Mouse (Mus musculus) erythroblast, embryonic 14.5 days (primary cell): ENCODE measurements around the gene Cacna2d3. TPM values are rescaled to one million over a fixed set of nuclear protein-coding genes. Genes with fewer than 3 reads are reported as not detected.

Experiments
- H3K27me3 ChIP-seq: 2 replicates; pipeline ENCODE4 v1.6.1; 2012; ENCODE audit warnings: inconsistent platforms; ENCODE audit not compliant: control insufficient read depth
- H3K36me3 ChIP-seq: 2 replicates; pipeline ENCODE4 v1.6.1; 2012; ENCODE audit warnings: mild to moderate bottlenecking, inconsistent platforms; ENCODE audit not compliant: control insufficient read depth
- H3K4me1 ChIP-seq: 2 replicates; pipeline ENCODE4 v1.6.1; 2012; ENCODE audit warnings: inconsistent platforms; ENCODE audit not compliant: control insufficient read depth
- H3K4me3 ChIP-seq: replicated peaks from 2 replicates; pipeline ENCODE3; 2012; ENCODE audit warnings: moderate library complexity, mild to moderate bottlenecking, inconsistent platforms
- H3K9me3 ChIP-seq: 2 replicates; pipeline ENCODE4 v1.6.1; 2012; ENCODE audit warnings: low read length, inconsistent platforms, mixed read lengths; ENCODE audit not compliant: control insufficient read depth
- GATA1 ChIP-seq: IDR thresholded peaks from 2 replicates; pipeline ENCODE4 v1.6.1; 2012; ENCODE audit warnings: low read length, inconsistent platforms, mixed read lengths
- TAL1 ChIP-seq: IDR thresholded peaks from 3 replicates; pipeline ENCODE4 v1.6.1; 2012; ENCODE audit warnings: low read length, inconsistent platforms, mixed read lengths
- polyA plus RNA-seq: library from polyadenylated mRNA; stranded (reverse); fragments of >175 nt; gene quantifications from 2 replicates; pipeline ENCODE4 v1.2.3, GENCODE M21; 2012

The Cacna2d3 gene
- polyA plus RNA-seq, 1 experiment, result 0.14 TPM

DNA sequence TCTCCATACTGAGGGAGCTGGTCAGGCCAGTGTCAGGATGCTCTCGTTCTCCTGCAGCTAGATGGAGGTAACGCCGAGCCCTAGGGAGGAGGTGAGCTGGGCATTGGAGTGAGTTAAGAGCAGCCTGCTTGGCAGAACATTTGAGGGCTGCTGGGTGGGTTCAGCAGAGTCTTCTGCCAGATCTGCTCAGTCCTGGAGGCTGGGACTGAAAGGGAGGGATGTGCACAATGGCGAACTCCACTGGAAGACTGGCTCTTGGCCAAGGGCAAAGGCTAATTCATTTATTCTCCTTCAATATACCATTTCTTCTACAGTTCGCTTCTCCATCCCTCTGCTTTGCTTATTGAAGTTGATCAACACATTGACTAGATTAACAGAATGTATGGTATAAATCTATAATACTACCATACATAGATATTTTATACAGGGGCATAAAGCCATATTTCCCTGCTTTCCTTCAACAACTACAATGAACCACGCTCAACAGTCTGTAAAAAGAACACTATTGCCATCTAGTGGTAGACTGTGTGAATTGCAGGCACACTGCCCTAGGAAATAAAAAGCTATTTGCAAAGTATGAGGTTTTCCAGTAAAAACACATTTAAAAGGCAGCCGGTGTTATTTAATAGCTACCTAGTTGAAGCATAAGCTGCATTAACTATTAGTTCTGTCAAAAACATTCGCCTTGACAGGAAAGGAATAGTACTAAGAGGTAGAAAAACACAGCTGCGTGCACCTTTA is 611.1 kb downstream of the Cacna2d3 start:
- Histone ChIP-seq H3K4me3 (no peak overlapping the region), H3K36me3 (no peaks in the 10 kb centered on the region), H3K27me3 (no peaks in the 10 kb centered on the region), H3K9me3 (peaks cover 2% of the 10 kb centered on the region; the same call in 1 of the 2 replicates), H3K4me1 (no peaks in the 10 kb centered on the region)
- no peak for TF ChIP-seq GATA1
- no peak for TF ChIP-seq TAL1

DNA sequence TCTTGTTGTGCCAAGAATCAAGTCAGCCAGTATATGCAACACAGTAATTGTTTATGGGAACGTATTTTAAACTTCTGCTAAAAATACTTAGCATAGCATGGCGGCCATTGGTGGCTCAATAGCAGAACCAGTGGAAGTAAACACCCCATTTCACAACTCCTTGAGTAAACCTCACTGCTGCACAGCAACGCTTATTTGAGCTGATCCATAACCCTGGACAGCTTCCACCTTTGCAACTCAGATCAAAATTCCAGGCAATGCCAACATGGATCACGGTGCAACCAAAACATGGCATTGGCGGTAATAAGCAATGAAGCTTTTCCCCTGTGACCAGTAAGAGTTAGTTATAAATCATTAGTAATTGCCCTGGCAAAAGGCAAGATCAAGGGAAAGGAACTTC is 614.2 kb downstream of the Cacna2d3 start:
- TF ChIP-seq GATA1 (no peak), TAL1 (no peak)
- H3K4me1 ChIP-seq, result no peaks in the 10 kb centered on the region
- H3K4me3 ChIP-seq, result no peak overlapping the region
- H3K9me3 ChIP-seq, result peaks cover 2% of the 10 kb centered on the region
- H3K27me3 ChIP-seq, result no peaks in the 10 kb centered on the region
- no peaks in the 10 kb centered on the region for H3K36me3 ChIP-seq

DNA sequence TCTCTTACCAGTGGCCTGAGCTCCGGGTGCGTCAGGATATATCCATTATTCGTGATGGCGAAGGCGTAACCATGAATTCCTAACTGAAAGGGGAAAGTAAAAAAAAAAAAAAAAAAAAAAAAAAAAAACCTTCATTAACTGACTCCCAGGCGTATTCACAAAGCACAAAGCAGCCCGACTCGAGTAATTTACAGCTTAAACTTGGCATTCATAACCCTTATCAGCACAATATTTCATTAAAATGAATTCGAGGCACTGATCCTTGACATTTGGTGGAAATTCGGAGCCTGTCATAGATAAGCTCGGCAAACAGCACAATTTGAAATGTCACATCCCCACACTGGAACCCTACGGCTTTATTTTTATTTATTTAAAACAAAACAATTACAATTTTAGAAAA is 623.9 kb downstream of the Cacna2d3 start:
- no peaks in the 10 kb centered on the region for H3K36me3 ChIP-seq
- H3K4me1 ChIP-seq, result no peaks in the 10 kb centered on the region
- H3K27me3 ChIP-seq, result no peaks in the 10 kb centered on the region
- H3K9me3 ChIP-seq, result no peaks in the 10 kb centered on the region
- no peak overlapping the region for H3K4me3 ChIP-seq
- no peak for TF ChIP-seq TAL1
- no peak for TF ChIP-seq GATA1

DNA sequence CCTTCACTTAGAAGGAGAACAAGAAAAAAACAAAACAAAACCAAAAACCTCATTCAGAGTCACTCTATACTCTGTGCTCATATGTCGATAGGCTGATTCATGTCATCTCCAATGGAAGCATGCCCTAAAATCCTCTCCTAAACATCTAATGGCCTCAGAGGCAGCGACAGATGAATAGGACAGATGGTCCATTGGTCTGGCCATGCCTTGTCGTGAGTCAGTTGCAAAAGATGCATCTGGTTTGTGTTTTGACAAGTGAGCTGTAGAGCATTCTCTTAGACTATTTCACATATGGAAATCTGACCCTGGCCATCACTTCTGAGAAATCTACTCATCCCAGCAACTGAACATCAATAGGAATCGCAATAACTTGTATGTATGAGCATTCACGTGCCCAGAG is 626.2 kb downstream of the Cacna2d3 start:
- Histone ChIP-seq H3K36me3 (no peaks in the 10 kb centered on the region), H3K9me3 (no peaks in the 10 kb centered on the region), H3K27me3 (no peaks in the 10 kb centered on the region), H3K4me1 (no peaks in the 10 kb centered on the region), H3K4me3 (no peak overlapping the region)
- TF ChIP-seq GATA1, result no peak
- TF ChIP-seq TAL1, result no peak

DNA sequence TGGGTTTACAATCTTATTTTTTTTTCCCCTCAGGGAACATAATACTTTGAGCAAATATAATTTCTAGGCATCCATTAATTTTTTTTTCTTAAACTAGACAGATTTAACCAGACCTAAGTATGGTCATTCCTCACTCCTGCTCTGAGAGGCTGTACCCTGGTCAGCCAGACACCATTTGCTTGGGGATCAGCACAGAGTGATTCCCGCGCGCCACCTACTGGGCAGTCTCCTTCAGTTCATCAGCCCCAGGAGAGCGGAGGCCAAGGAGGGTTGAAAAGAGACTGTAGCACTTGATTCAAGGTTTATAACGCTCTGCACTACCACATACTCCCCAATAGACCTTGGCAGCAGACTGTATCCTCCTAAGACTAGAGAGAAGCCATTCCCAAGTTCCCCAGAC is 631.6 kb downstream of the Cacna2d3 start:
- no peak for TF ChIP-seq GATA1
- TF ChIP-seq TAL1, result no peak
- H3K4me3 ChIP-seq, result no peak overlapping the region
- no peaks in the 10 kb centered on the region for H3K9me3 ChIP-seq
- no peaks in the 10 kb centered on the region for H3K4me1 ChIP-seq
- no peaks in the 10 kb centered on the region for H3K27me3 ChIP-seq
- H3K36me3 ChIP-seq, result no peaks in the 10 kb centered on the region

DNA sequence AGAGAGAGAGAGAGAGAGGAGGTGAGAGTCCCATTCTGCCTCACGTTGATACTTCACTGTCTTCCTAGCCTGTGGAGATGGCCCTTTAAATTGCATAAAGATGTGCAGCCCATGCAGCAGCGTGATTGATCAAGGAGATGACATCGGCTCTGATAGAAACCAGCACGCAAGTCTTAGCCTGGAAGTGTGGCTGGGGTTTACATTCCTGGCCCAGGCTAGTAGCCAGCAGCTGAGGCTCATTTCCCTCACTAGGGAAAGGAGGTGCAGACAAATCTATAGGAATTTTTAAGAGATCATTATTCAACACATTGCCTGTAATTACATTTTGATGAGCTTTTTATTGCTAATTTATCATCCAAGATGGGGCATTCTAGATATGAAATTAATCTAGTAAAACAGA is 635.1 kb downstream of the Cacna2d3 start:
- H3K4me1 ChIP-seq, result no peaks in the 10 kb centered on the region
- no peaks in the 10 kb centered on the region for H3K9me3 ChIP-seq
- TF ChIP-seq TAL1, result no peak
- no peak for TF ChIP-seq GATA1
- no peaks in the 10 kb centered on the region for H3K27me3 ChIP-seq
- H3K4me3 ChIP-seq, result no peak overlapping the region
- H3K36me3 ChIP-seq, result no peaks in the 10 kb centered on the region

DNA sequence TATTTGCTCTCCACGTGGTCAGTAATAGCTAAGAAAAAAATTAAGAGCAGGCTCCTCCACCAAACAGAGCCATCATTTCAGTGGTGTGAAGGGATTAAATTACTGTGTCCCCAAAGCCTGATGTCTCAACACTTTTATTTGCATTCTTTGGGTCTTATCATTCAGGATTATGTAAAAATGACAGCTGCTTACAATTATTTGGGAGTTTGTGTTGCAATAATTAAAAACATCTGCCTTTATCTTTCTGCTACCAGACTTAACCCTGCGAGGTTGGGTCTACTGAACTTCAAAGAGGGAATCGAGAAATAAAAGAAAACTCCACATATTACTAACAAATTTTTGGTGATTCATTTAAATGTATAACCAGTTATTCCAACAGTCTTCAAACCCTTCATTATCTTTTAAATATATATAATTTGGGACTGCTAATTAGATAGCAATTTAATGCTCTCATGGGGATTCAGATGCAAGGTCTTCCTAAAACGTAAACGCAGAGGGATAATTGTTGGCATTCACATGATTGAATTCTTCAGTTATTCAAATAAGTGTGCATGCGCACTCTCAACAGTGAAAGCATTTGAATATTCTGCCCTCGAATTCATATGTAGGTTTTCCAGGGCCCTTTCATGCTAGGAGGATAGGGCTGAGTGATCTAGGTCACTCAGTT is 636.0 kb downstream of the Cacna2d3 start:
- Histone ChIP-seq H3K4me3 (no peak overlapping the region), H3K4me1 (no peaks in the 10 kb centered on the region)
- TF ChIP-seq GATA1 (no peak), TAL1 (no peak)

DNA sequence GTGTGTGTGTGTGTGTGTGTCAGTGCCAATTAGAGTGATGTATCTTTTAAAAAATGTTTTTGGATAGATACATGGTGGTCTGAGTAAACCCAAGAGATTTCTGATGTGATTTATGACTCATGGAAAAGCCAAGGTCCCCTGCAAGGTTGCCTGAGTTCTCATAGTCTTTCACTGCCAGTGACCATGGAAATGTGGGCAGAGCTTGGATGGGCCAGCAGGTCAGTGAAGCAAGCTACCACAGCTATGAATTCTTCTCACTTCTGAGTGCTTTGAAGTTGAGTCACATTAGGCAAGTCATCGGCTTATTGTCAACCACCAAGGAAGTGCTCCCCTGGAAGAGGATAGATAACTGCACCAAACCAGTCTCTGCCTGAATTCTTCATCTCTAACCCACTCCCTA is 639.5 kb downstream of the Cacna2d3 start:
- TF ChIP-seq GATA1 (no peak), TAL1 (no peak)
- H3K36me3 ChIP-seq, result no peaks in the 10 kb centered on the region

More for the DNA sequence above, 636.0 kb downstream of the Cacna2d3 start:
- no peaks in the 10 kb centered on the region for H3K27me3 ChIP-seq
- no peaks in the 10 kb centered on the region for H3K36me3 ChIP-seq
- H3K9me3 ChIP-seq, result no peaks in the 10 kb centered on the region

DNA sequence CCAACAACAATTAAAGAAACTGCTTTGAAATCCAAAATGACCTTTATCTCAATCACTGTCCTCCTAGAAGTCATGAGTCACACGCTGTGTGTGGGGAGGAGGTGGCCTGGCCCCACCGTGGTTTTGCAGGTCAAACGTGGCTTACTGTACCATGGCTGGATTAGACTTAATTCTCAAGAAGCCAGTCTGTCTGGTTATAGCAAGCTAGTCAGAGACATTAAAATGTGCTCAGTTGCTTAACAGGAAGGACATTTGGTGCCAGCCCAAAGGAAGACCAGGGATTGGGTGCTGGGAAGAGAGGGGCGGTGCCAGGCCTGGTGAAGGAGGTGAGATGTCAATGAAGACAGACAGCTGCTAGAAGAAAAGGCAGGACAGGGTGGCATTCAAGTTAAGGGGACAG is 641.0 kb downstream of the Cacna2d3 start:
- no peaks in the 10 kb centered on the region for H3K4me1 ChIP-seq
- TF ChIP-seq GATA1 (no peak), TAL1 (no peak)

More for the DNA sequence above, 639.5 kb downstream of the Cacna2d3 start:
- Histone ChIP-seq H3K27me3 (no peaks in the 10 kb centered on the region), H3K4me3 (no peak overlapping the region), H3K4me1 (no peaks in the 10 kb centered on the region), H3K9me3 (no peaks in the 10 kb centered on the region)

DNA sequence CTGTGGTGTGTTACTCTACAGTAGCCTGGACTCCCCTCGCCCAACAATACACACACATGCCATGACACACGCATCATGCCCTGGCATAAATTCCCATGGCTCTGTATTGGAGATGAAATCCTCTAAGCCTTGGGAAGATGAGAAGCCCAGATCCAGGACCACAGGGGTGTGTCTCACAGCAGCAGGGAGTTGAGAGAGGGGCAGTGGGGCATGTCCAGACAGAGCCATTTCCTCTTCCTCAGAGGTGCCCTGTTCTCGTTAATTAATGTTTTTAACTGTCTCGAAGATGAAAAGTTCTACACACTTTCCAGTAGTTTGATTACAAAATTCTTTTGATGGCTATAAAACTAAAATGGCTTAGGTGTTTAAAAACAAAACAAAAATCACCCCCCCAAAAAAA is 641.4 kb downstream of the Cacna2d3 start:
- H3K36me3 ChIP-seq, result no peaks in the 10 kb centered on the region
- no peaks in the 10 kb centered on the region for H3K9me3 ChIP-seq
- no peaks in the 10 kb centered on the region for H3K27me3 ChIP-seq
- no peak for TF ChIP-seq TAL1
- no peak for TF ChIP-seq GATA1
- H3K4me1 ChIP-seq, result no peaks in the 10 kb centered on the region
- H3K4me3 ChIP-seq, result no peak overlapping the region

More for the DNA sequence above, 641.0 kb downstream of the Cacna2d3 start:
- no peaks in the 10 kb centered on the region for H3K36me3 ChIP-seq
- H3K9me3 ChIP-seq, result no peaks in the 10 kb centered on the region
- H3K4me3 ChIP-seq, result no peak overlapping the region
- H3K27me3 ChIP-seq, result no peaks in the 10 kb centered on the region
